Mouse (Mus musculus) heart, embryonic 13.5 days (tissue): ENCODE data around the gene Fmo2. TPM values are rescaled to one million over a fixed set of nuclear protein-coding genes. Genes with fewer than 3 reads are reported as not detected.

Source experiments
- ATAC-seq: fragments of 200-750 bp; cut with Nextera tagmentation; 2 replicates; pipeline ENCODE4 v1.8.0; 2017; ENCODE audit warnings: moderate TSS enrichment; ENCODE audit not compliant: insufficient number of reproducible peaks, low FRiP score, low TSS enrichment; ENCODE audit errors: extremely low read depth
- H3K27ac ChIP-seq: fragments of 300-500 bp; sonication (generic); replicated peaks from 2 replicates; pipeline ENCODE4 v1.5.1; 2015; ENCODE audit warnings: moderate library complexity, mild to moderate bottlenecking, inconsistent platforms
- H3K27me3 ChIP-seq: fragments of 300-500 bp; sonication (generic); replicated peaks from 2 replicates; pipeline ENCODE4 v1.6.1; 2015; ENCODE audit warnings: mild to moderate bottlenecking, inconsistent platforms
- H3K36me3 ChIP-seq: fragments of 300-500 bp; sonication (generic); 2 replicates; pipeline ENCODE4 v1.6.1; 2015; ENCODE audit warnings: mild to moderate bottlenecking, inconsistent platforms
- H3K4me1 ChIP-seq: fragments of 300-500 bp; sonication (generic); 2 replicates; pipeline ENCODE4 v1.6.1; 2015; ENCODE audit warnings: inconsistent platforms
- H3K4me2 ChIP-seq: fragments of 300-500 bp; sonication (generic); 2 replicates; pipeline ENCODE4 v1.6.1; 2015; ENCODE audit warnings: inconsistent platforms, mild to moderate bottlenecking, moderate library complexity
- H3K4me3 ChIP-seq: fragments of 300-500 bp; sonication (generic); 2 replicates; pipeline ENCODE4 v1.5.1; 2015; ENCODE audit warnings: moderate library complexity, mild to moderate bottlenecking, inconsistent platforms
- H3K9ac ChIP-seq: fragments of 300-500 bp; sonication (generic); 2 replicates; pipeline ENCODE4 v1.6.1; 2015; ENCODE audit warnings: inconsistent platforms, mild to moderate bottlenecking, moderate library complexity
- H3K9me3 ChIP-seq: fragments of 300-500 bp; sonication (generic); 2 replicates; pipeline ENCODE4 v1.6.1; 2016; ENCODE audit warnings: inconsistent platforms
- WGBS: fragments of 180-500 bp; shearing (Covaris S2); methylation state at CpG from one replicate; pipeline ENCODE4 v1.1.7; 2015; ENCODE audit warnings: mixed read lengths; 5-methylcytosine and 5-hydroxymethylcytosine counted together
- polyA plus RNA-seq: library from polyadenylated mRNA; unstranded; fragments of >200 nt; fragmentation: Nextera tagmentation; extraction: Ambion mirVana; gene quantifications from 2 replicates; pipeline ENCODE4 v1.2.1, GENCODE M21; 2015

Gene Fmo2
- polyA plus RNA-seq, 1 experiment from 2014 or later: 3.6 TPM

GRCm38 (mm10) chr1:162931310-162931875 is 32.9 kb upstream of the Fmo2 start:
- H3K27ac ChIP-seq: no peak overlapping the region
- no peak overlapping the region for H3K4me2 ChIP-seq
- H3K9ac ChIP-seq: no peak overlapping the region
- H3K9me3 ChIP-seq: no peaks in the 10 kb centered on the region
- no peaks in the 10 kb centered on the region for H3K27me3 ChIP-seq
- no peaks in the 10 kb centered on the region for H3K4me1 ChIP-seq
- 50% methylated on average over 4 of the region's 4 CpGs for WGBS
- ATAC-seq: no peak
- no peak overlapping the region for H3K4me3 ChIP-seq
- no peaks in the 10 kb centered on the region for H3K36me3 ChIP-seq

DNA sequence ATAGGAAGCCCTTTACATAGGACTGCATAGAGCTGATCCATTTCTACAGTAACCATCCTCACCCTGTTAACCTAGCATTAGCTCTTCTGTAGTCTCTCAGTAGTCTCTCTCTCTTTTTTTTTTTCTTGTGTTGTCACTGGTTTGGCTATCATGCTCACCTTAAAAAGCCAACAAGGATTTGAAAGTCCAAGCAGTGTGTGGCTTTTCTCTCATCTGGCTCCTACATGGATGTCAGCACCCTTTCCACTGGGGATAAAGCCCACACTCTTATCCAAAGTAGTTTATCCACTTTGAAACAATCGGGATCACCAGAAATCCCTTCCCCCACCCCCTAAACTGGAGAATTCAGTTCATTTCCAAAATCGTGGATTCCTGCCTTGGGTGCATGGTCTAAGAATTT is 32.1 kb upstream of the Fmo2 start:
- no peak overlapping the region for H3K9ac ChIP-seq
- H3K4me1 ChIP-seq: no peaks in the 10 kb centered on the region
- no peak overlapping the region for H3K27ac ChIP-seq
- no peaks in the 10 kb centered on the region for H3K9me3 ChIP-seq
- WGBS: 41% methylated on average over 2 of the region's 2 CpGs
- H3K36me3 ChIP-seq: no peaks in the 10 kb centered on the region
- H3K4me3 ChIP-seq: no peak overlapping the region
- H3K27me3 ChIP-seq: no peaks in the 10 kb centered on the region
- no peak overlapping the region for H3K4me2 ChIP-seq
- no peak for ATAC-seq

- Histone ChIP-seq H3K9ac (no peak overlapping the region), H3K4me1 (no peaks in the 10 kb centered on the region), H3K27ac (no peak overlapping the region), H3K27me3 (no peaks in the 10 kb centered on the region), H3K4me3 (no peak overlapping the region), H3K4me2 (no peak overlapping the region), H3K9me3 (no peaks in the 10 kb centered on the region), H3K36me3 (no peaks in the 10 kb centered on the region)
- no peak for ATAC-seq
- WGBS: 70% methylated on average over 3 of the region's 3 CpGs
These were observed 30.6 kb upstream of the Fmo2 start for GRCm38 (mm10) chr1:162929146-162929545.

- Histone ChIP-seq H3K27ac (no peak overlapping the region), H3K36me3 (no peaks in the 10 kb centered on the region), H3K9ac (no peak overlapping the region), H3K4me2 (no peak overlapping the region), H3K4me1 (no peaks in the 10 kb centered on the region), H3K9me3 (no peaks in the 10 kb centered on the region), H3K27me3 (no peaks in the 10 kb centered on the region), H3K4me3 (no peak overlapping the region)
- WGBS: 69% methylated on average over 1 of the region's 1 CpGs
- no peak for ATAC-seq
These were observed 26.6 kb upstream of the Fmo2 start for GRCm38 (mm10) chr1:162925121-162925520.

GRCm38 (mm10) chr1:162916661-162917060 is 18.1 kb upstream of the Fmo2 start:
- Histone ChIP-seq H3K27me3 (no peaks in the 10 kb centered on the region), H3K36me3 (no peaks in the 10 kb centered on the region), H3K4me3 (no peak overlapping the region), H3K9me3 (no peaks in the 10 kb centered on the region), H3K9ac (no peak overlapping the region), H3K4me2 (no peak overlapping the region), H3K27ac (no peak overlapping the region), H3K4me1 (no peaks in the 10 kb centered on the region)
- no peak for ATAC-seq
- 62% methylated on average over 8 of the region's 8 CpGs for WGBS

DNA sequence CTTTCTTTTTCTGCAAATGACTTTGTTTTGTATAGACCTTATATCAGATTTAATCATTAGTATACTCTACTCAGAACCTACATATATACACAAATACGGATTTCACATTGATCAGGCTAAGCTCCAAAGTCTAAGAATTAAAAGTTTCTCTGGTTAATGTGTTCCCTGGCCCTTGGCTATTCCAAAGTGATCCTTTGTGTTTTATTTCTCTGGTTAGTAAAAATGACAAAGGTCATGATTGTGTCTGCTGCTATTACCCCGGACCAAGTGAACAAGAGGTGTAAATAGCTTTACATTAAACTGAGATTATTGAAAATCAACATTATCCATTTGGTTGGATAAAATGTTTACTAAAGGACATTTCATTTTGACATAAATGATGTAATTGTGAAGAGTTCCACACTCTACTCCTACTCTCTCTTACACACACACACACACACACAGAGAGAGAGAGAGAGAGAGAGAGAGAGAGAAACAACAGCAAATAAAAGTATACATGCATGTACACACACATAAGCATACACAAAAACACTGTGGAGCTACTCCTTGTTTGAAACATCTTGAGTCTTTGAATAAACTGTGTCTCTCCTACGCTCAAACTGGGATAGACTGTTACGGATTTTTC is 16.5 kb upstream of the Fmo2 start:
- Histone ChIP-seq H3K9me3 (no peaks in the 10 kb centered on the region), H3K36me3 (no peaks in the 10 kb centered on the region), H3K4me2 (no peak overlapping the region), H3K4me3 (no peak overlapping the region), H3K9ac (no peak overlapping the region), H3K27me3 (no peaks in the 10 kb centered on the region), H3K27ac (no peak overlapping the region), H3K4me1 (no peaks in the 10 kb centered on the region)
- 76% methylated on average over 4 of the region's 4 CpGs for WGBS
- ATAC-seq: no peak; the same call in 1 of the 2 replicates

GRCm38 (mm10) chr1:162912085-162912484 is 13.6 kb upstream of the Fmo2 start:
- H3K9me3 ChIP-seq: no peaks in the 10 kb centered on the region
- H3K27ac ChIP-seq: no peak overlapping the region
- no peak for ATAC-seq
- H3K4me1 ChIP-seq: no peaks in the 10 kb centered on the region
- H3K9ac ChIP-seq: no peak overlapping the region
- H3K4me2 ChIP-seq: no peak overlapping the region
- H3K27me3 ChIP-seq: no peaks in the 10 kb centered on the region
- H3K36me3 ChIP-seq: no peaks in the 10 kb centered on the region
- no peak overlapping the region for H3K4me3 ChIP-seq

GRCm38 (mm10) chr1:162901879-162902278 is 3.4 kb upstream of the Fmo2 start:
- 67% methylated on average over 4 of the region's 4 CpGs for WGBS
- H3K9me3 ChIP-seq: no peaks in the 10 kb centered on the region
- no peaks in the 10 kb centered on the region for H3K27me3 ChIP-seq
- H3K4me1 ChIP-seq: no peaks in the 10 kb centered on the region
- no peak overlapping the region for H3K4me3 ChIP-seq
- H3K9ac ChIP-seq: no peak overlapping the region
- H3K4me2 ChIP-seq: no peak overlapping the region
- H3K27ac ChIP-seq: no peak overlapping the region
- H3K36me3 ChIP-seq: no peaks in the 10 kb centered on the region
- no peak for ATAC-seq

GRCm38 (mm10) chr1:162895900-162896299 is 2.6 kb downstream of the Fmo2 start:
- no peak overlapping the region for H3K27ac ChIP-seq
- H3K4me1 ChIP-seq: no peaks in the 10 kb centered on the region
- ATAC-seq: no peak
- H3K9me3 ChIP-seq: no peaks in the 10 kb centered on the region
- WGBS: 37% methylated on average over 6 of the region's 6 CpGs
- H3K4me3 ChIP-seq: no peak overlapping the region
- no peaks in the 10 kb centered on the region for H3K27me3 ChIP-seq
- no peaks in the 10 kb centered on the region for H3K36me3 ChIP-seq
- no peak overlapping the region for H3K9ac ChIP-seq
- H3K4me2 ChIP-seq: no peak overlapping the region

- Histone ChIP-seq H3K4me1 (no peaks in the 10 kb centered on the region), H3K9ac (no peak overlapping the region), H3K27me3 (no peaks in the 10 kb centered on the region), H3K36me3 (no peaks in the 10 kb centered on the region), H3K4me2 (no peak overlapping the region), H3K4me3 (no peak overlapping the region), H3K27ac (no peak overlapping the region), H3K9me3 (no peaks in the 10 kb centered on the region)
- WGBS: 83% methylated on average over 6 of the region's 6 CpGs
- no peak for ATAC-seq
These were observed 5.5 kb downstream of the Fmo2 start for GRCm38 (mm10) chr1:162893014-162893413.

DNA sequence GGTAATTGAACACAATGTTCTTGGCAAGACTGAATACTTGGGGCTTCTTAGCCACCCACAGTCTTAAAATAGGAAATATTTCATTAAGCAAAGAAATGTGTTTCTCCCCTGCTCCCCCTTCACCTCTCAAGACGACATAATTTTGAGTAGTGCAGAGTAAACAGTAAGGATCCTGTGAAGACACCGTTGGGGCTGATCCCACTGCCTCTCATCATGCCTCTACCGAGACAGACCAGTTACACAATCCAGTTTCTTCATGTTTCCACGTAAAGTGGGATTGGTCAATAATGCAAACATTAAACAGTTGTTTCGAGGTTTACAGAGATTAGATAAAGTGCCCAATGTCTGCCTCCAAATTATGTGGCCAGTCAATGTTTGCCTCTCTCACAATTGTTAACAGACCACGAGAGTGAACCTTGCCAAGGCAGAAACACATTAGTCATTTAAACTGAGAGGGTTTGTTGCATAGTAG is 6.5 kb downstream of the Fmo2 start:
- WGBS: 49% methylated on average over 6 of the region's 6 CpGs

GRCm38 (mm10) chr1:162888646-162889045 is 9.9 kb downstream of the Fmo2 start:
- no peaks in the 10 kb centered on the region for H3K4me1 ChIP-seq
- no peak overlapping the region for H3K4me2 ChIP-seq
- no peak overlapping the region for H3K4me3 ChIP-seq
- H3K36me3 ChIP-seq: no peaks in the 10 kb centered on the region
- H3K27me3 ChIP-seq: no peaks in the 10 kb centered on the region
- 80% methylated on average over 12 of the region's 12 CpGs for WGBS
- no peak overlapping the region for H3K27ac ChIP-seq
- ATAC-seq: no peak
- no peak overlapping the region for H3K9ac ChIP-seq
- H3K9me3 ChIP-seq: no peaks in the 10 kb centered on the region

More for the DNA sequence above, 6.5 kb downstream of the Fmo2 start:
- Histone ChIP-seq H3K4me3 (no peak overlapping the region), H3K27ac (no peak overlapping the region), H3K4me2 (no peak overlapping the region), H3K36me3 (no peaks in the 10 kb centered on the region), H3K27me3 (no peaks in the 10 kb centered on the region), H3K9me3 (no peaks in the 10 kb centered on the region), H3K4me1 (no peaks in the 10 kb centered on the region), H3K9ac (no peak overlapping the region)
- ATAC-seq: no peak
